Mouse (Mus musculus): ENCODE measurements around the gene Cfap61. TPM values are rescaled to one million over a fixed set of nuclear protein-coding genes. Genes with fewer than 3 reads are reported as not detected.

Gene Cfap61
- polyA plus RNA-seq, 1 experiment: not detected

- Histone ChIP-seq H3K27ac (ENCODE audit: insufficient read depth, low read depth, low read length) (no peak overlapping the region), H3K27me3 (ENCODE audit: control insufficient read depth, insufficient read depth, low read length) (no peaks in the 10 kb centered on the region), H3K4me1 (ENCODE audit: control insufficient read depth, insufficient read depth, insufficient read length, low read length) (no peaks in the 10 kb centered on the region), H3K36me3 (ENCODE audit: control insufficient read depth, insufficient read depth, low read length) (peaks cover 2% of the 10 kb centered on the region), H3K4me3 (ENCODE audit: low read depth, low read length) (no peak overlapping the region)
- WGBS: 95% methylated on average over 1 of the region's 1 CpGs
- no peak for TF ChIP-seq POLR2A (IDR thresholded peaks at IDR 0.05; ENCODE audit: low read depth, low read length)
- TF ChIP-seq CTCF (IDR thresholded peaks at IDR 0.05; ENCODE audit: extremely low read depth, insufficient read length, insufficient replicate concordance, low read depth, low read length): no peak
Observed at GRCm38 (mm10) chr2:146254387-146254786, 319.8 kb downstream of the Cfap61 start.

DNA sequence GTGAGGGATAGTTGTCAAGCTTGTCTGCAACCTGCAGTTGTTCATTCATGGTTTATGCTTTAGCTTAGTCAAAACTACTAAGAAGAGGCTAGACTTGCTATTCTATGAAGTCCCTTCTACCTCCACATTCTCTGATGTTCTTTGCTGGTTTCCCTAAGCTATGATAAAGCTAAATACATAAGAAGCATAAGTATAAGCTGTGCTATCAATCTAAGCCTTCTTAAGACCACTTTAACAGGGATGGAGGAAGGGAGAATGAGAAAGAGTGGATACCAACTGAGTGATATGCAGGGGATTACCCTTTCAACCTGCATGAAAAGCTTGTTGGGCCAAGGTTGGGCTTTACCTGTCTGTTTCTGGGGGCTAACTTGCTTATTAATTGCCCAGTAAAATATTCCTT is 321.1 kb downstream of the Cfap61 start:
- no peaks in the 10 kb centered on the region for H3K27me3 ChIP-seq (ENCODE audit: control insufficient read depth, insufficient read depth, low read length)
- H3K4me1 ChIP-seq (ENCODE audit: control insufficient read depth, insufficient read depth, insufficient read length, low read length): no peaks in the 10 kb centered on the region
- H3K4me3 ChIP-seq (ENCODE audit: low read depth, low read length): no peak overlapping the region
- TF ChIP-seq POLR2A (IDR thresholded peaks at IDR 0.05; ENCODE audit: low read depth, low read length): no peak
- H3K27ac ChIP-seq (ENCODE audit: insufficient read depth, low read depth, low read length): no peak overlapping the region
- H3K36me3 ChIP-seq (ENCODE audit: control insufficient read depth, insufficient read depth, low read length): peaks cover 2% of the 10 kb centered on the region; the same call in 1 of the 2 replicates

- H3K36me3 ChIP-seq (ENCODE audit: control insufficient read depth, insufficient read depth, low read length): peaks cover 3% of the 10 kb centered on the region; the same call in 1 of the 2 replicates
- H3K4me1 ChIP-seq (ENCODE audit: control insufficient read depth, insufficient read depth, insufficient read length, low read length): no peaks in the 10 kb centered on the region
- WGBS: 72% methylated on average over 3 of the region's 3 CpGs
- TF ChIP-seq POLR2A (IDR thresholded peaks at IDR 0.05; ENCODE audit: low read depth, low read length) (no peak), CTCF (IDR thresholded peaks at IDR 0.05; ENCODE audit: extremely low read depth, insufficient read length, insufficient replicate concordance, low read depth, low read length) (no peak)
- no peak overlapping the region for H3K27ac ChIP-seq (ENCODE audit: insufficient read depth, low read depth, low read length)
- no peaks in the 10 kb centered on the region for H3K27me3 ChIP-seq (ENCODE audit: control insufficient read depth, insufficient read depth, low read length)
- H3K4me3 ChIP-seq (ENCODE audit: low read depth, low read length): no peak overlapping the region
Observed at GRCm38 (mm10) chr2:146256321-146256875, 321.8 kb downstream of the Cfap61 start.

GRCm38 (mm10) chr2:146257037-146257436 is 322.5 kb downstream of the Cfap61 start:
- no peaks in the 10 kb centered on the region for H3K27me3 ChIP-seq (ENCODE audit: control insufficient read depth, insufficient read depth, low read length)
- TF ChIP-seq POLR2A (IDR thresholded peaks at IDR 0.05; ENCODE audit: low read depth, low read length) (no peak), CTCF (IDR thresholded peaks at IDR 0.05; ENCODE audit: extremely low read depth, insufficient read length, insufficient replicate concordance, low read depth, low read length) (no peak)
- H3K4me3 ChIP-seq (ENCODE audit: low read depth, low read length): no peak overlapping the region
- peaks cover 3% of the 10 kb centered on the region; the same call in 1 of the 2 replicates for H3K36me3 ChIP-seq (ENCODE audit: control insufficient read depth, insufficient read depth, low read length)
- no peak overlapping the region for H3K27ac ChIP-seq (ENCODE audit: insufficient read depth, low read depth, low read length)
- H3K4me1 ChIP-seq (ENCODE audit: control insufficient read depth, insufficient read depth, insufficient read length, low read length): no peaks in the 10 kb centered on the region
- 56% methylated on average over 3 of the region's 3 CpGs for WGBS

DNA sequence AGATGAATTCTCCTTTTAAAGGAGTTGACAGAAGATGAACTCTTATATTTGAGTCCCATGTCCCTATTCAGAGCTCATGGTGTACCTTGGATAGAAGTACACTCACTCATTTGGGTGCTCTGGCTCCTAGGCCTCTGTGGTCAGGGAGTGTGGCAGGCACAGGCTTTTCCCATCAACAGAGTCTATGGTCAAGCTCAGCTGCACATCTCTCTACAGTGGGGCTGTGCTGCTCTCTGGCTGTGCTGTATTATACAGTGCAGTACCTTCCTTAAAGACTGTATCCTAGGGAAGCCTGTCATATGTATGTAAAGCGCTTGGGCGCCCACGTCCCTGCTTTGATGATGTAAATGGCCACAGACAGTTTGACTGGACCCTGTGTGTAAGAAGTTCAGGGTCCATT is 323.0 kb downstream of the Cfap61 start:
- H3K4me3 ChIP-seq (ENCODE audit: low read depth, low read length): no peak overlapping the region
- no peak overlapping the region for H3K27ac ChIP-seq (ENCODE audit: insufficient read depth, low read depth, low read length)
- H3K36me3 ChIP-seq (ENCODE audit: control insufficient read depth, insufficient read depth, low read length): peaks cover 1% of the 10 kb centered on the region; the same call in 1 of the 2 replicates
- no peaks in the 10 kb centered on the region for H3K27me3 ChIP-seq (ENCODE audit: control insufficient read depth, insufficient read depth, low read length)
- WGBS: 96% methylated on average over 3 of the region's 3 CpGs
- no peaks in the 10 kb centered on the region for H3K4me1 ChIP-seq (ENCODE audit: control insufficient read depth, insufficient read depth, insufficient read length, low read length)
- TF ChIP-seq CTCF (IDR thresholded peaks at IDR 0.05; ENCODE audit: extremely low read depth, insufficient read length, insufficient replicate concordance, low read depth, low read length): no peak
- no peak for TF ChIP-seq POLR2A (IDR thresholded peaks at IDR 0.05; ENCODE audit: low read depth, low read length)

DNA sequence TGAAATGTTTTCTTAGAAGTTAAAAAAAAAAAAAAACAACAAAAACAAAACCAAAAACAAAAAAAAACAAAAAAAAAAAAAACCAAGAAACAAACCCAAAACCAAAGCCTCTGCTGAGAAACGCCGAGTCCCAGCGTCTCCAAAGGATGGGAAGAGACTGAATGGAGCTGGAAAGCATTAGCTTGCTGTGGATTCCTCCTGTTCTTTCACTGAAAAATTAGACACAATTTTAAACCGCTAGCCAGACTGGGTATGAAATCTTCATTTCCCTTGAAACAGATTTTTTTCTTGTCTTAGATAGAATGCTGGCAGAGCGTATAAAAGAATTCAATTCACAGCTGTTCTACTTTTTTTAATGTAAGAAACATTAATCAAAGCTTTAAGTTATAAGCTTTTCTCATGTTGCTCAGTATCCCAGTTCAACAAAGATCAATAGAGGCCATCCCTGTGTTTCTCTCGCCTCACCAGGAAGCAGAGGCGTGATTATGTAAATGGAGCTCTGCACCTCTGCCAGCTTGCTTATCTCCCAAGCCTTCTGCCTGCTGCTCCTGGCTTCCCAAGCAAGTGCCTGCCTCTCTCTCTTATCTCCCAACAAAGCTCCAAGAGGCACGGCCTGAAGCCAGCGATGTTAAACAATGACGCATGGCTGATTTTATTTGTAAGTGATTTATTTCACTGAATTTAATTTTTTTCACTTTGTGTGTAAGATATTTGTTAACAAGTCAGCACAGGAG is 324.3 kb downstream of the Cfap61 start:
- WGBS: 60% methylated on average over 10 of the region's 10 CpGs
- Histone ChIP-seq H3K27ac (ENCODE audit: insufficient read depth, low read depth, low read length) (no peak overlapping the region), H3K4me3 (ENCODE audit: low read depth, low read length) (no peak overlapping the region), H3K36me3 (ENCODE audit: control insufficient read depth, insufficient read depth, low read length) (peaks cover 1% of the 10 kb centered on the region; the same call in 1 of the 2 replicates), H3K27me3 (ENCODE audit: control insufficient read depth, insufficient read depth, low read length) (no peaks in the 10 kb centered on the region), H3K4me1 (ENCODE audit: control insufficient read depth, insufficient read depth, insufficient read length, low read length) (no peaks in the 10 kb centered on the region)
- TF ChIP-seq CTCF (IDR thresholded peaks at IDR 0.05; ENCODE audit: extremely low read depth, insufficient read length, insufficient replicate concordance, low read depth, low read length): no peak
- TF ChIP-seq POLR2A (IDR thresholded peaks at IDR 0.05; ENCODE audit: low read depth, low read length): no peak

DNA sequence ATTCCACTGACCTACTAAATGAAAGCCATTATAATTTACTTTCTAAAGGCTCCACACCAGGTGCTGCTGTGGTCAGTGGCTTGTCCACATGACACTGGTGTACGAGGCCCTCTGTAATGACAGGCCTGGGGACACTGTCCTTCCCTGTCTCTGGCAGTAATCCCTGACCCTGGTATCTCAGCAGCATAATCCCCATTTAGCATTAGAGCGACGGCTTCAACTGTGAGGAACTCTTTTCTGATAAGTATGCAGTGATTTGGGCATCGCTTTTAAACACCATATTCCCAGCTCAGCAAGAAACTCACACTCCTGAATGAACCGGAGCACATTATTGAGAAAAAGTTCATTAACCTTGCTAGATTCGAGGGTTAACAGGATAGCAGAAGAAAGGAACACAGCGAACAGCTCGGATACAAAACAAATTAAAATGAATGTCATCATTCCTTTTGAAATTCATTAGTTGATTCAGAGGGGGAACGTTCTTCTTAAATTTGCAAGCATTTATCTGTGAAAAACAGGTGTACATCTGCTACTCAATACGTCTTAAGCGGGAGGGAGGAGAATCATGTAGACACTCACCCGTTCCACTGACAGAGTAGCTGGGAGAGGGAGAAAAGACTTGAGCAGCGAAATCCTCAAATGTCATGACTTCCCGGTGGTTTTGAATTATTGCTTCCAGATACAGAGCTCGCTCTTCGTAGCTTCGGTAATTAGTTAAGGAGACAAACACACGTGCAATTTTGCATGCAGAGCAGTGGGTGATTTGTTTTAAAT is 325.4 kb downstream of the Cfap61 start:
- H3K27ac ChIP-seq (ENCODE audit: insufficient read depth, low read depth, low read length): no peak overlapping the region
- H3K27me3 ChIP-seq (ENCODE audit: control insufficient read depth, insufficient read depth, low read length): no peaks in the 10 kb centered on the region
- 86% methylated on average over 18 of the region's 18 CpGs for WGBS
- H3K36me3 ChIP-seq (ENCODE audit: control insufficient read depth, insufficient read depth, low read length): peaks cover 1% of the 10 kb centered on the region; the same call in 1 of the 2 replicates
- H3K4me1 ChIP-seq (ENCODE audit: control insufficient read depth, insufficient read depth, insufficient read length, low read length): no peaks in the 10 kb centered on the region
- no peak overlapping the region for H3K4me3 ChIP-seq (ENCODE audit: low read depth, low read length)
- TF ChIP-seq CTCF (IDR thresholded peaks at IDR 0.05; ENCODE audit: extremely low read depth, insufficient read length, insufficient replicate concordance, low read depth, low read length): no peak
- no peak for TF ChIP-seq POLR2A (IDR thresholded peaks at IDR 0.05; ENCODE audit: low read depth, low read length)
